Mouse (Mus musculus) midbrain, embryonic 14.5 days (tissue): ENCODE measurements at regions not wholly inside any gene's neighbourhood (a gene's known extent, or its start where the extent isn't known, plus 50 kb on each side); places are given as distances from the start of the nearest gene placed in this dataset.

ENCODE experiments used
- ATAC-seq: fragments of 200-750 bp; cut with Nextera tagmentation; 2 replicates; pipeline ENCODE4 v1.8.0; 2017; ENCODE audit warnings: moderate number of reproducible peaks, moderate library complexity; ENCODE audit not compliant: low FRiP score, low TSS enrichment
- DNase-seq: peaks from one replicate; pipeline ENCODE4 v3.0.0-alpha.2; 2015
- H3K27ac ChIP-seq: fragments of 300-500 bp; sonication (generic); replicated peaks from 2 replicates; pipeline ENCODE4 v1.5.1; 2014; ENCODE audit warnings: mild to moderate bottlenecking, low read depth, low read length, moderate library complexity
- H3K27me3 ChIP-seq: fragments of 300-500 bp; sonication (generic); 2 replicates; pipeline ENCODE4 v1.6.1; 2014; ENCODE audit warnings: low read length, control low read depth, mixed read lengths; ENCODE audit not compliant: control insufficient read depth, insufficient read depth
- H3K36me3 ChIP-seq: fragments of 300-500 bp; sonication (generic); 2 replicates; pipeline ENCODE4 v1.6.1; 2014; ENCODE audit warnings: low read length, control low read depth; ENCODE audit not compliant: control insufficient read depth, insufficient read depth
- H3K4me1 ChIP-seq: fragments of 300-500 bp; sonication (generic); 2 replicates; pipeline ENCODE4 v1.6.1; 2014; ENCODE audit warnings: mild to moderate bottlenecking, antibody characterized with exemption, low read length, control low read depth; ENCODE audit not compliant: control insufficient read depth, insufficient read depth
- H3K4me2 ChIP-seq: fragments of 300-500 bp; sonication (generic); 2 replicates; pipeline ENCODE4 v1.6.1; 2014; ENCODE audit warnings: mild to moderate bottlenecking, low read length, moderate library complexity
- H3K4me3 ChIP-seq: fragments of 300-500 bp; sonication (generic); replicated peaks from 2 replicates; pipeline ENCODE4 v1.5.1; 2014; ENCODE audit warnings: low read depth, low read length
- H3K9ac ChIP-seq: fragments of 300-500 bp; sonication (generic); replicated peaks from 2 replicates; pipeline ENCODE4 v1.6.1; 2014; ENCODE audit warnings: mild to moderate bottlenecking, low read length, moderate library complexity
- H3K9me3 ChIP-seq: fragments of 300-500 bp; sonication (generic); 2 replicates; pipeline ENCODE4 v1.6.1; 2016; ENCODE audit warnings: low read length, control low read depth, mixed read lengths; ENCODE audit not compliant: control insufficient read depth
- WGBS: fragments of 180-500 bp; shearing (Covaris S2); extraction: QIAGEN DNeasy Blood & Tissue Kit; methylation state at CpG from one replicate; pipeline ENCODE4 v1.1.7; 2014; 5-methylcytosine and 5-hydroxymethylcytosine counted together

DNA sequence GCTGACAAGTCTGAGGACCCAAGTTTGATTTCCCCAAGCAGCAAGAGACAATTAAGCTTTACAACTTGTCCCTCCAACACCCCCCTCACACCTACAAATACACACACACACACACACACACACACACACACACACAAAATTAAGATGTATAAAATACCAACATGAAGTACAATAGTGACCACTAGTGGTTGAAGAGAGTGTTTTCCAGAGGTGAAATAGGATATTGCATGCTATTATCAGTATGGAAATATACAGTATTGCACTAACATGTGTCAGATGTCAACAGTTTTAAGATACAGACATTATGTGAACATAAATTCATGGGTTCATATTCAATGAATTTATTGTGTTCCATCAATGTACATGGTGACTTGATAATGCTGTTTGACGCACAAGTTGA, 685.7 kb upstream of the Cdh6 start:
- H3K4me3 ChIP-seq = no peak overlapping the region
- H3K9ac ChIP-seq = no peak overlapping the region
- no peaks in the 10 kb centered on the region for H3K36me3 ChIP-seq
- peak; percentile 53 for DNase-seq
- ATAC-seq = no peak
- H3K27me3 ChIP-seq = no peaks in the 10 kb centered on the region
- H3K4me1 ChIP-seq = no peaks in the 10 kb centered on the region
- no peaks in the 10 kb centered on the region for H3K9me3 ChIP-seq
- WGBS = 98% methylated on average over 1 of the region's 1 CpGs
- H3K27ac ChIP-seq = no peak overlapping the region
- no peak overlapping the region for H3K4me2 ChIP-seq

DNA sequence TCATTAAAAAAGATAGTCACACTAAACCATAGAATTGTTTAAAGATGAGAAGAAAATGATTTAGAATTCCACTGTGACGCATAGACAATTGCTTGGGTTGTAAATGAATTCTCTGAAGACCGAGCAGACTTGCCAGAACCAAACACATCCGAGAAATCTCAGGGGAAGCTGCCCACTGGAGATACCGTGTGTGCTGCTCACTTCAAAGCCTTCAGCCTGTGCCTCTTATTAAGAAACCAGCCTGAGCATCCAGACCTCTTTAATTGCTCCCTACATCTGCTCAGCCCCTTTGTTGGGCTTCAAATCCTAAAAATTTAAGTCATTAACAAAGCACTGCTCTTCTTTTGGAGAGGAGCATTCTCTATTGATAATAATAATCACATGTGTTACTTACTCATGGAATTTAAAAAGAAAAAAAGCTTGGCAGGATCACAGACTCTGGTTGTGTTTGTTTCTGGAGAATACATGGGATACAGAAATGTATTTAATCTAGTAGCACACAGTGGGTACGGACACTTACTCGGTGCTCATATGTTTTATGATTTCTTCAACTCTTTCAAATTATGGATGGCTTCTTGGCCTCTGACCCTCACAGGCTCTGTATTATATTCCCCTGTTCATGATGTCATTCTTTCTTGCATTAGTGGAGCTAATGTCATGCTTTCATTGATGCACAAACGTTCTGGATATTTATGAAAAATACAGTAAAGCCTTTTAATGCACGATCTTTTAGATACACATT, 680.8 kb upstream of the Cdh6 start:
- DNase-seq (peak; percentile 54), ATAC-seq (peak; percentile 43; the same call in 1 of the 2 replicates)
- no peaks in the 10 kb centered on the region for H3K9me3 ChIP-seq
- H3K4me2 ChIP-seq = no peak overlapping the region
- WGBS = 54% methylated on average over 8 of the region's 8 CpGs
- no peaks in the 10 kb centered on the region for H3K27me3 ChIP-seq
- H3K9ac ChIP-seq = no peak overlapping the region
- no peak overlapping the region for H3K4me3 ChIP-seq
- H3K36me3 ChIP-seq = no peaks in the 10 kb centered on the region
- no peak overlapping the region for H3K27ac ChIP-seq
- H3K4me1 ChIP-seq = no peaks in the 10 kb centered on the region
